Mouse (Mus musculus) C2C12 (cell line): ENCODE results near the gene Orai3.

ENCODE experiments used
- CTCF ChIP-seq: IDR thresholded peaks from one replicate; pipeline ENCODE4 v1.5.1; 2011; ENCODE audit not compliant: control insufficient read depth, insufficient read depth, insufficient read length
- MYOD1 ChIP-seq: IDR thresholded peaks from one replicate; pipeline ENCODE4 v1.6.1; 2011; ENCODE audit warnings: low read depth; ENCODE audit not compliant: control insufficient read depth, insufficient read length
- USF1 ChIP-seq: IDR thresholded peaks from one replicate; pipeline ENCODE4 v1.6.1; 2011; ENCODE audit warnings: low read depth, mild to moderate bottlenecking, control low read depth, moderate library complexity

GRCm38 (mm10) chr7:127753158-127753557, 16.5 kb upstream of the Orai3 start:
- TF ChIP-seq CTCF, result no peak
- TF ChIP-seq USF1, result no peak
- TF ChIP-seq MYOD1, result no peak
